Mouse (Mus musculus) stomach, embryonic 15.5 days (tissue): ENCODE measurements around the gene Hgf. TPM values are rescaled to one million over a fixed set of nuclear protein-coding genes. Genes with fewer than 3 reads are reported as not detected.

Source experiments
- ATAC-seq: fragments of 200-750 bp; cut with Nextera tagmentation; 2 replicates; pipeline ENCODE4 v1.8.0; 2017; ENCODE audit warnings: low read depth, moderate number of reproducible peaks, moderate TSS enrichment; ENCODE audit not compliant: insufficient read depth, low FRiP score
- H3K27ac ChIP-seq: fragments of 300-500 bp; sonication (generic); 2 replicates; pipeline ENCODE4 v1.5.1; 2015; ENCODE audit warnings: mild to moderate bottlenecking, inconsistent platforms
- H3K27me3 ChIP-seq: fragments of 300-500 bp; sonication (generic); replicated peaks from 2 replicates; pipeline ENCODE4 v1.6.1; 2015; ENCODE audit warnings: inconsistent platforms
- H3K36me3 ChIP-seq: fragments of 300-500 bp; sonication (generic); 2 replicates; pipeline ENCODE4 v1.6.1; 2015; ENCODE audit warnings: inconsistent platforms
- H3K4me1 ChIP-seq: fragments of 300-500 bp; sonication (generic); 2 replicates; pipeline ENCODE4 v1.6.1; 2015; ENCODE audit warnings: inconsistent platforms
- H3K4me2 ChIP-seq: fragments of 300-500 bp; sonication (generic); 2 replicates; pipeline ENCODE4 v1.6.1; 2015; ENCODE audit warnings: mild to moderate bottlenecking, inconsistent platforms
- H3K4me3 ChIP-seq: fragments of 300-500 bp; sonication (generic); replicated peaks from 2 replicates; pipeline ENCODE4 v1.5.1; 2015; ENCODE audit warnings: inconsistent platforms
- H3K9ac ChIP-seq: fragments of 300-500 bp; sonication (generic); 2 replicates; pipeline ENCODE4 v1.6.1; 2015; ENCODE audit warnings: inconsistent platforms
- H3K9me3 ChIP-seq: fragments of 300-500 bp; sonication (generic); 2 replicates; pipeline ENCODE4 v1.6.1; 2016; ENCODE audit warnings: inconsistent platforms
- WGBS: fragments of 180-500 bp; shearing (Covaris S2); methylation state at CpG from one replicate; pipeline ENCODE4 v1.1.7; 2015; 5-methylcytosine and 5-hydroxymethylcytosine counted together
- polyA plus RNA-seq: library from polyadenylated mRNA; unstranded; fragments of >200 nt; fragmentation: Nextera tagmentation; extraction: Ambion mirVana; gene quantifications from 2 replicates; pipeline ENCODE4 v1.2.1, GENCODE M21; 2015

The Hgf gene
- polyA plus RNA-seq, 1 experiment from 2014 or later = 4.2 TPM

- H3K4me1 ChIP-seq = no peaks in the 10 kb centered on the region
- H3K4me2 ChIP-seq = no peak overlapping the region
- WGBS = 67% methylated on average over 6 of the region's 6 CpGs
- ATAC-seq = no peak
- H3K4me3 ChIP-seq = no peak overlapping the region
- H3K9ac ChIP-seq = no peak overlapping the region
- H3K36me3 ChIP-seq = no peaks in the 10 kb centered on the region
- H3K27me3 ChIP-seq = no peaks in the 10 kb centered on the region
- H3K27ac ChIP-seq = no peak overlapping the region
- H3K9me3 ChIP-seq = no peaks in the 10 kb centered on the region
Observed at GRCm38 (mm10) chr5:16597996-16598395, 44.7 kb downstream of the Hgf start.

GRCm38 (mm10) chr5:16601463-16601862 lies 48.2 kb downstream of the Hgf start:
- H3K4me1 ChIP-seq = no peaks in the 10 kb centered on the region
- H3K27me3 ChIP-seq = no peaks in the 10 kb centered on the region
- no peaks in the 10 kb centered on the region for H3K36me3 ChIP-seq
- no peak overlapping the region for H3K4me3 ChIP-seq
- H3K9me3 ChIP-seq = no peaks in the 10 kb centered on the region
- 85% methylated on average over 1 of the region's 1 CpGs for WGBS
- ATAC-seq = no peak
- no peak overlapping the region for H3K27ac ChIP-seq
- no peak overlapping the region for H3K9ac ChIP-seq
- no peak overlapping the region for H3K4me2 ChIP-seq

GRCm38 (mm10) chr5:16632996-16633395 lies 79.7 kb downstream of the Hgf start:
- Histone ChIP-seq H3K27me3 (no peaks in the 10 kb centered on the region), H3K4me1 (no peaks in the 10 kb centered on the region), H3K36me3 (no peaks in the 10 kb centered on the region), H3K9ac (no peak overlapping the region), H3K4me2 (no peak overlapping the region), H3K27ac (no peak overlapping the region), H3K4me3 (no peak overlapping the region), H3K9me3 (no peaks in the 10 kb centered on the region)
- WGBS = 73% methylated on average over 1 of the region's 1 CpGs
- ATAC-seq = no peak

GRCm38 (mm10) chr5:16646417-16646816 lies 93.1 kb downstream of the Hgf start:
- no peaks in the 10 kb centered on the region for H3K9me3 ChIP-seq
- no peaks in the 10 kb centered on the region for H3K4me1 ChIP-seq
- H3K4me2 ChIP-seq = peak overlapping the region; percentile 20; the same call in 1 of the 2 replicates
- no peak for ATAC-seq
- H3K27me3 ChIP-seq = no peaks in the 10 kb centered on the region
- no peak overlapping the region for H3K9ac ChIP-seq
- no peaks in the 10 kb centered on the region for H3K36me3 ChIP-seq
- 36% methylated on average over 7 of the region's 7 CpGs for WGBS
- no peak overlapping the region for H3K4me3 ChIP-seq
- H3K27ac ChIP-seq = no peak overlapping the region

GRCm38 (mm10) chr5:16647701-16648100 lies 94.4 kb downstream of the Hgf start:
- H3K27ac ChIP-seq = no peak overlapping the region

GRCm38 (mm10) chr5:16650240-16650639 lies 96.9 kb downstream of the Hgf start:
- Histone ChIP-seq H3K36me3 (no peaks in the 10 kb centered on the region), H3K4me3 (no peak overlapping the region), H3K27me3 (no peaks in the 10 kb centered on the region), H3K27ac (no peak overlapping the region), H3K4me2 (no peak overlapping the region), H3K9ac (no peak overlapping the region), H3K9me3 (no peaks in the 10 kb centered on the region), H3K4me1 (no peaks in the 10 kb centered on the region)
- 86% methylated on average over 1 of the region's 1 CpGs for WGBS
- no peak for ATAC-seq

More at GRCm38 (mm10) chr5:16647701-16648100, 94.4 kb downstream of the Hgf start:
- Histone ChIP-seq H3K4me1 (no peaks in the 10 kb centered on the region), H3K36me3 (no peaks in the 10 kb centered on the region), H3K27me3 (no peaks in the 10 kb centered on the region), H3K9me3 (no peaks in the 10 kb centered on the region), H3K4me3 (no peak overlapping the region), H3K9ac (no peak overlapping the region), H3K4me2 (no peak overlapping the region)
- no peak for ATAC-seq

GRCm38 (mm10) chr5:16654022-16654421 lies 100.7 kb downstream of the Hgf start:
- H3K9me3 ChIP-seq = no peaks in the 10 kb centered on the region
- no peak overlapping the region for H3K9ac ChIP-seq
- no peak overlapping the region for H3K27ac ChIP-seq
- no peaks in the 10 kb centered on the region for H3K27me3 ChIP-seq
- no peak overlapping the region for H3K4me3 ChIP-seq
- H3K36me3 ChIP-seq = no peaks in the 10 kb centered on the region
- H3K4me1 ChIP-seq = no peaks in the 10 kb centered on the region
- no peak for ATAC-seq
- 6% methylated on average over 7 of the region's 7 CpGs for WGBS
- no peak overlapping the region for H3K4me2 ChIP-seq

Other genes starting within 250 kb of the Hgf start
- gene Gm28710, start 238.3 kb downstream of the Hgf start, polyA plus RNA-seq = 0.26 and 0.67 TPM in 2 replicates